Mouse (Mus musculus) midbrain, embryonic 12.5 days (tissue): ENCODE measurements around the gene Aamp. TPM values are rescaled to one million over a fixed set of nuclear protein-coding genes. Genes with fewer than 3 reads are reported as not detected.

Experiments used
- ATAC-seq: fragments of 200-750 bp; cut with Nextera tagmentation; 2 replicates; pipeline ENCODE4 v1.8.0; 2017; ENCODE audit warnings: low read depth, moderate TSS enrichment, moderate library complexity; ENCODE audit not compliant: low FRiP score
- H3K27ac ChIP-seq: fragments of 300-500 bp; sonication (generic); replicated peaks from 2 replicates; pipeline ENCODE4 v1.5.1; 2016; ENCODE audit warnings: mild to moderate bottlenecking
- H3K27me3 ChIP-seq: fragments of 300-500 bp; sonication (generic); 2 replicates; pipeline ENCODE4 v1.6.1; 2016; ENCODE audit warnings: mild to moderate bottlenecking
- H3K36me3 ChIP-seq: fragments of 300-500 bp; sonication (generic); 2 replicates; pipeline ENCODE4 v1.6.1; 2016
- H3K4me1 ChIP-seq: fragments of 300-500 bp; sonication (generic); 2 replicates; pipeline ENCODE4 v1.6.1; 2016
- H3K4me2 ChIP-seq: fragments of 300-500 bp; sonication (generic); replicated peaks from 2 replicates; pipeline ENCODE4 v1.6.1; 2016; ENCODE audit warnings: mild to moderate bottlenecking, moderate library complexity
- H3K4me3 ChIP-seq: fragments of 300-500 bp; sonication (generic); 2 replicates; pipeline ENCODE4 v1.5.1; 2016; ENCODE audit warnings: mild to moderate bottlenecking
- H3K9ac ChIP-seq: fragments of 300-500 bp; sonication (generic); replicated peaks from 2 replicates; pipeline ENCODE4 v1.6.1; 2016; ENCODE audit warnings: mild to moderate bottlenecking, moderate library complexity
- H3K9me3 ChIP-seq: fragments of 300-500 bp; sonication (generic); 2 replicates; pipeline ENCODE4 v1.6.1; 2016; ENCODE audit warnings: mild to moderate bottlenecking
- WGBS: fragments of 180-500 bp; shearing (Covaris S2); methylation state at CpG from one replicate; pipeline ENCODE4 v1.1.7; 2016; 5-methylcytosine and 5-hydroxymethylcytosine counted together
- polyA plus RNA-seq: library from polyadenylated mRNA; unstranded; fragments of >200 nt; fragmentation: Nextera tagmentation; extraction: Ambion mirVana; gene quantifications from 2 replicates; pipeline ENCODE4 v1.2.1, GENCODE M21; 2016

The Aamp gene
- polyA plus RNA-seq, 1 experiment from 2014 or later = 181 TPM

DNA sequence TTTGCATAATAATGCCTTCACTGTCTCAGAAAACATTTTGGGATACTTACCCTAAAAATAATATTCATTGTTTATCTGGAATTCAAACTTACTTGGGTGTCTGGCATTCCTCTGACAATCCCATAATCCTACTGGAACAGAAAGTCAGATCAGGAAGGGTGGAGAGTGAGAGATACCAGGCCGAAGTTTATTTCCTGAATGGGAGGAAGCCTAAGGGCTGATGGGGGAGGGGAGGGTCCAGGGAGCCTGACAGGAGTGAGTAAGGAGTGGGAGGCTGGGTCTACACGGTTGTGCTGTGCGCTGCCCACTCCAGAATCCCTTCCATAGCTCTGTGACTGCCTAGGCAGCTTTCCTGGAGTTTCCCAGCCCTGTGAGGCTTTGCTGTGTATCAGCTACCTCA lies 25.2 kb upstream of the Aamp start:
- H3K9ac ChIP-seq = no peak overlapping the region
- H3K27me3 ChIP-seq = no peaks in the 10 kb centered on the region; the same call in 1 of the 2 replicates
- no peaks in the 10 kb centered on the region for H3K9me3 ChIP-seq
- ATAC-seq = no peak
- no peak overlapping the region for H3K27ac ChIP-seq
- WGBS = 58% methylated on average over 3 of the region's 3 CpGs
- H3K4me3 ChIP-seq = no peak overlapping the region
- H3K4me2 ChIP-seq = no peak overlapping the region
- no peaks in the 10 kb centered on the region for H3K36me3 ChIP-seq
- H3K4me1 ChIP-seq = no peaks in the 10 kb centered on the region

GRCm38 (mm10) chr1:74308001-74308964 lies 23.7 kb upstream of the Aamp start:
- Histone ChIP-seq H3K4me2 (no peak overlapping the region), H3K4me1 (peaks cover 9% of the 10 kb centered on the region), H3K9ac (no peak overlapping the region), H3K9me3 (no peaks in the 10 kb centered on the region), H3K36me3 (no peaks in the 10 kb centered on the region), H3K4me3 (no peak overlapping the region), H3K27ac (no peak overlapping the region), H3K27me3 (peaks cover 13% of the 10 kb centered on the region)
- no peak for ATAC-seq
- WGBS = 84% methylated on average over 10 of the region's 10 CpGs

- peaks cover 22% of the 10 kb centered on the region for H3K27me3 ChIP-seq
- ATAC-seq = no peak
- no peak overlapping the region for H3K4me3 ChIP-seq
- peaks cover 10% of the 10 kb centered on the region for H3K4me1 ChIP-seq
- H3K9ac ChIP-seq = no peak overlapping the region
- H3K4me2 ChIP-seq = no peak overlapping the region
- 96% methylated on average over 1 of the region's 1 CpGs for WGBS
- H3K36me3 ChIP-seq = no peaks in the 10 kb centered on the region
- H3K9me3 ChIP-seq = no peaks in the 10 kb centered on the region
- no peak overlapping the region for H3K27ac ChIP-seq
These were observed 22.6 kb upstream of the Aamp start for GRCm38 (mm10) chr1:74307146-74307545.

- no peaks in the 10 kb centered on the region for H3K36me3 ChIP-seq
- H3K4me1 ChIP-seq = peaks cover 10% of the 10 kb centered on the region
- WGBS = 97% methylated on average over 2 of the region's 2 CpGs
- H3K9ac ChIP-seq = no peak within 1 kb of the TSS
- H3K27me3 ChIP-seq = peaks cover 23% of the 10 kb centered on the region
- peak within 1 kb of the TSS; percentile 81; the same call in 1 of the 2 replicates for H3K4me2 ChIP-seq
- ATAC-seq = no peak
- no peak within 1 kb of the TSS for H3K4me3 ChIP-seq
- H3K27ac ChIP-seq = no peak within 1 kb of the TSS
- no peaks in the 10 kb centered on the region for H3K9me3 ChIP-seq
These were observed 21.0 kb upstream of the Aamp start, which contains the start of gene Tmbim1 for GRCm38 (mm10) chr1:74305522-74305921. TSS of gene Tmbim1 (minus strand) at chr1:74305622.

DNA sequence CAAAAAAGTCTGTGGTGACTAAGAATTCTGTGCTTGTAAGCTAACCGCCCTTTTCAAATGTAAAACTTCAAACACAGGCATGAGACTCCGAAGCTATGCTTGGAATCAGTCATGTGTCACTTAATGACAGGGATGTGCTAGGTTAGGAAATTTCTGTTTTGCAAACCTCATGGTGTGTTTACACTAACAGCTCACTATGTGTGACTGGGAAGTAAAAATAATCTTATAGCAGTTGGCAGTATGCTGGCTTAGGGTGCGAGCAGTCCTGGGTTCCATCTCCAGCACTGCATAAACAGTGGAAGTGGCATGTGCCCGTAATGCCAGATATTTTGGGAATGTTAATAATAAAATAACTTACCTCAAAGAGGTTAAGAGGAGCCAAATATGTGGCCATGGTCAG lies 20.4 kb upstream of the Aamp start:
- Histone ChIP-seq H3K4me1 (peaks cover 10% of the 10 kb centered on the region), H3K9me3 (no peaks in the 10 kb centered on the region), H3K9ac (no peak overlapping the region), H3K27me3 (peaks cover 23% of the 10 kb centered on the region), H3K36me3 (no peaks in the 10 kb centered on the region), H3K4me3 (no peak overlapping the region), H3K27ac (no peak overlapping the region), H3K4me2 (no peak overlapping the region)
- ATAC-seq = no peak
- 82% methylated on average over 4 of the region's 4 CpGs for WGBS

GRCm38 (mm10) chr1:74304339-74304790 lies 19.8 kb upstream of the Aamp start:
- Histone ChIP-seq H3K27me3 (peaks cover 23% of the 10 kb centered on the region), H3K4me3 (peak overlapping the region; percentile 48), H3K27ac (no peak overlapping the region), H3K9ac (peak overlapping the region; percentile 52; the same call in 1 of the 2 replicates), H3K4me1 (peaks cover 10% of the 10 kb centered on the region), H3K9me3 (no peaks in the 10 kb centered on the region), H3K36me3 (no peaks in the 10 kb centered on the region), H3K4me2 (peak overlapping the region; percentile 81)
- WGBS = 9% methylated on average over 12 of the region's 12 CpGs
- no peak for ATAC-seq

GRCm38 (mm10) chr1:74303509-74304338 lies 19.2 kb upstream of the Aamp start:
- Histone ChIP-seq H3K4me2 (peak overlapping the region; percentile 81), H3K9me3 (no peaks in the 10 kb centered on the region), H3K4me3 (peak overlapping the region; percentile 48), H3K27ac (no peak overlapping the region), H3K27me3 (peaks cover 23% of the 10 kb centered on the region), H3K36me3 (no peaks in the 10 kb centered on the region), H3K9ac (peak overlapping the region; percentile 52), H3K4me1 (peaks cover 10% of the 10 kb centered on the region)
- whole genome bisulfite sequencing = under 1% methylated on average over 55 of the region's 56 CpGs
- ATAC-seq = peak; percentile 54

GRCm38 (mm10) chr1:74302835-74303234 lies 18.3 kb upstream of the Aamp start:
- Histone ChIP-seq H3K4me2 (no peak overlapping the region), H3K4me3 (no peak overlapping the region), H3K27me3 (peaks cover 23% of the 10 kb centered on the region), H3K36me3 (no peaks in the 10 kb centered on the region), H3K4me1 (peaks cover 10% of the 10 kb centered on the region), H3K9ac (no peak overlapping the region), H3K27ac (no peak overlapping the region), H3K9me3 (no peaks in the 10 kb centered on the region)
- WGBS = 88% methylated on average over 2 of the region's 2 CpGs
- ATAC-seq = no peak

DNA sequence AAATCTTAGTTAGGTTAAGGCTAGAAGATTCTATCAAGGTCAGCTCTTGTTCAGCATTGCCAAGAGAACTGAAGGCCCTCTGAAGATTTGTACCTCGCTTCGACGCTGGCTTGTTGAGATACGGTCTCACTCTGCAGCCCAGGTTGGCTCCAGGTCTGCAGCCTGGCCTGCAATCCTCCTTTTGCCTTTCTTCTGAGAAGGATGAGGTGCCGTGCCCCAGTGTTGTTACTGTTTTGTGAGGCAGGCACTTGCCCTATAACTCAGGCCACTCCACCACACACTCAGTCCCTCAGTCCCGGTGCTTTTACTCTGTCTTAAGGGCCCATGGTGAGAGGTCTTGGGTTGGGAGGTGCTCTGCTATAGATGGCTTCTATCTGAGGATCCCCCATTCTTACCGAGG lies 17.7 kb upstream of the Aamp start:
- H3K36me3 ChIP-seq = no peaks in the 10 kb centered on the region
- no peak overlapping the region for H3K4me2 ChIP-seq
- no peak overlapping the region for H3K4me3 ChIP-seq
- peaks cover 10% of the 10 kb centered on the region for H3K4me1 ChIP-seq
- WGBS = 95% methylated on average over 7 of the region's 7 CpGs
- H3K9me3 ChIP-seq = no peaks in the 10 kb centered on the region
- no peak overlapping the region for H3K9ac ChIP-seq
- H3K27ac ChIP-seq = no peak overlapping the region
- H3K27me3 ChIP-seq = peaks cover 23% of the 10 kb centered on the region
- no peak for ATAC-seq

DNA sequence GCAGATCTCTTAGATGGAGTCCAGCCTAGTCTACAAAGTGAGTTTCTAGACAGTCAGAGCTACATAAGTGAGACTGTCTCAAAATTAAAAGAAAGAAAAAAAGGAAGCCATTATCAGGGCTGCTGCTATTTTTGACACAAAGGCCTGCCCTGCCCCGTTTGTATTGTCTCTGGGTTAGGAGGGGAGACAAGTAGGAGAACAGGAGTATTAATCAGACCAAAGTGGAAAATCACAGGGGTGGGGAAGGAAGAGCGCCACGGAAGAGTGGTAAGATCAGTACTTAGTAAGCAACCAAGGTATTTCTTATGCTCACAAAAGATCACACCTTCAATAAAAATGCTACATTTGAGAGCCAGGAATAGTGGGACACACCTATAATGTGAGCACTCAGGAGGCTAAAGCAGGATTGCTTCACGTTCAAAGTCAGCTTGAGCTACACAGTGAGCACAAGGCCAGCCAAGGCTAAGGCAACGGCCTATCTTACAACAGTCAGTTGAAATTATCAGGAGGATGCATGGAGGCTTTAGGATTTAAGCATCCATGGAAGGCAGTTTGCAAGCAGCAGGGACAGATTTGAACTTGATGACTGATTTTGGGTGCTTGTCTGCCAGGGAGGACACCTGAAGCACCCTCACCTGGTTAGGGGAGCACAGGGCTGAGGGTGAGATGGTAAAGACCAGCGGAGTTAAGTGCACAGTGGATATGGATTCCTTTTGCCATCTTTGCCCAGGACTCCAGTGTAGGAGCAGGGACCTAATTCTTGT lies 16.0 kb upstream of the Aamp start:
- no peaks in the 10 kb centered on the region for H3K9me3 ChIP-seq
- no peak overlapping the region for H3K27ac ChIP-seq
- H3K4me2 ChIP-seq = no peak overlapping the region
- peaks cover 23% of the 10 kb centered on the region for H3K27me3 ChIP-seq
- no peak for ATAC-seq
- no peak overlapping the region for H3K4me3 ChIP-seq
- H3K9ac ChIP-seq = no peak overlapping the region
- peaks cover 17% of the 10 kb centered on the region for H3K4me1 ChIP-seq
- peaks cover 4% of the 10 kb centered on the region; the same call in 1 of the 2 replicates for H3K36me3 ChIP-seq
- 90% methylated on average over 6 of the region's 6 CpGs for WGBS

GRCm38 (mm10) chr1:74298996-74299395 lies 14.5 kb upstream of the Aamp start:
- Histone ChIP-seq H3K4me2 (no peak overlapping the region), H3K4me3 (no peak overlapping the region), H3K9me3 (no peaks in the 10 kb centered on the region), H3K9ac (no peak overlapping the region), H3K4me1 (peaks cover 23% of the 10 kb centered on the region), H3K27me3 (peaks cover 17% of the 10 kb centered on the region), H3K36me3 (peaks cover 4% of the 10 kb centered on the region; the same call in 1 of the 2 replicates), H3K27ac (no peak overlapping the region)
- WGBS = 79% methylated on average over 5 of the region's 5 CpGs
- no peak for ATAC-seq
